Mouse (Mus musculus): Measurements from ENCODE around the gene Cd6.

Gene Cd6

GRCm38 (mm10) chr19:10839010-10839892 is 9.4 kb upstream of the Cd6 start, which contains the start of gene Slc15a3:
TSS of gene Slc15a3 (plus strand) at chr19:10839727.
- no peak for DNase-seq (ENCODE audit: low read depth, low spot score)

GRCm38 (mm10) chr19:10835671-10836070 is 5.8 kb upstream of the Cd6 start:
- no peak for DNase-seq (ENCODE audit: low read depth, low spot score)

GRCm38 (mm10) chr19:10833611-10834010 is 3.8 kb upstream of the Cd6 start:
- no peak for DNase-seq (ENCODE audit: low read depth, low spot score)

- no peak for DNase-seq (ENCODE audit: low read depth, low spot score)
Observed at GRCm38 (mm10) chr19:10832030-10832429, 2.2 kb upstream of the Cd6 start.

- DNase-seq (ENCODE audit: low read depth, low spot score), result peak; percentile 38
Observed at GRCm38 (mm10) chr19:10831424-10831823, 1.6 kb upstream of the Cd6 start.

GRCm38 (mm10) chr19:10828321-10828720 is 1.5 kb downstream of the Cd6 start:
- no peak for DNase-seq (ENCODE audit: low read depth, low spot score)

- no peak for DNase-seq (ENCODE audit: low read depth, low spot score)
Observed at GRCm38 (mm10) chr19:10824061-10824460, 5.8 kb downstream of the Cd6 start.

- DNase-seq (ENCODE audit: low read depth, low spot score), result no peak
Observed at GRCm38 (mm10) chr19:10822534-10822933, 7.3 kb downstream of the Cd6 start.

- no peak for DNase-seq (ENCODE audit: low read depth, low spot score)
Observed at GRCm38 (mm10) chr19:10821319-10821718, 8.5 kb downstream of the Cd6 start.

GRCm38 (mm10) chr19:10818217-10818946 is 11.5 kb downstream of the Cd6 start:
- DNase-seq (ENCODE audit: low read depth, low spot score), result no peak

- no peak for DNase-seq (ENCODE audit: low read depth, low spot score)
Observed at GRCm38 (mm10) chr19:10816462-10816861, 13.4 kb downstream of the Cd6 start.

GRCm38 (mm10) chr19:10815871-10816270 is 14.0 kb downstream of the Cd6 start:
- no peak for DNase-seq (ENCODE audit: low read depth, low spot score)

- no peak for DNase-seq (ENCODE audit: low read depth, low spot score)
Observed at GRCm38 (mm10) chr19:10813905-10814304, 16.0 kb downstream of the Cd6 start.

GRCm38 (mm10) chr19:10813039-10813438 is 16.8 kb downstream of the Cd6 start:
- DNase-seq (ENCODE audit: low read depth, low spot score), result no peak

- DNase-seq (ENCODE audit: low read depth, low spot score), result no peak
Observed at GRCm38 (mm10) chr19:10811471-10811870, 18.4 kb downstream of the Cd6 start.

- DNase-seq (ENCODE audit: low read depth, low spot score), result no peak
Observed at GRCm38 (mm10) chr19:10810176-10810492, 19.7 kb downstream of the Cd6 start.

GRCm38 (mm10) chr19:10809428-10810175 is 20.3 kb downstream of the Cd6 start:
- DNase-seq (ENCODE audit: low read depth, low spot score), result no peak

GRCm38 (mm10) chr19:10808524-10809233 is 21.2 kb downstream of the Cd6 start:
- DNase-seq (ENCODE audit: low read depth, low spot score), result no peak

GRCm38 (mm10) chr19:10805661-10806285 is 24.1 kb downstream of the Cd6 start:
- no peak for DNase-seq (ENCODE audit: low read depth, low spot score)

GRCm38 (mm10) chr19:10804850-10805660 is 24.8 kb downstream of the Cd6 start:
- DNase-seq (ENCODE audit: low read depth, low spot score), result no peak
